Mouse (Mus musculus): ENCODE measurements around the gene Etl4. TPM values are rescaled to one million over a fixed set of nuclear protein-coding genes. Genes with fewer than 3 reads are reported as not detected.

Gene Etl4
- polyA plus RNA-seq, 1 experiment from 2014 or later: 1.5 TPM

DNA sequence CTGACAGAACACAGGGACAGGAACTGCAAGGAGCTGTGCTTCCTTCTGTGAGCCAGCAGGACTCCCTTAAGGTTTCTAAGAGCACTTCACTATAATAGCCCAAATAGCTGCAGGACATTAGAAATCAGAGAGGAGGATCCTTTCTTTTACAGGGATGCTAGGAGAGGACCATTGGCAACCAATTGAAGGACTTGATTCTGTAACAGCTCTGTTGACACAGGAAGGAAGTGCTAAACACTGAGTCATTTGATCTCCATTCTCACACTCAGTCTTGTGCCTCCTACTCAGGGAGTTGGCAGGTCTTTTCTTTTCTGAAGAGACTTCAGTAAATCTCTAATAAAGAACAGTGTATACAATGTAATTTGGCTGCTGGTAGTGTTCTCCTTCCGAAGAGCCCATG lies 838.9 kb downstream of the Etl4 start:
- no peak for ATAC-seq
- peaks cover 3% of the 10 kb centered on the region; the same call in 1 of the 2 replicates for H3K36me3 ChIP-seq (replicated peaks; ENCODE audit: insufficient read depth, low read length)
- H3K4me2 ChIP-seq (ENCODE audit: low read depth, low read length): no peak overlapping the region
- TF ChIP-seq CTCF (IDR thresholded peaks at IDR 0.05; ENCODE audit: low read depth) (no peak), EP300 (IDR thresholded peaks at IDR 0.05; ENCODE audit: low read depth) (no peak)
- no peaks in the 10 kb centered on the region for H3K27me3 ChIP-seq (ENCODE audit: insufficient read depth, low read length)
- no peak overlapping the region for H3K27ac ChIP-seq (ENCODE audit: low read depth)
- H3K4me3 ChIP-seq (ENCODE audit: low read depth, low read length): no peak overlapping the region
- WGBS (ENCODE audit: insufficient replicate concordance): 67% methylated on average over 1 of the region's 1 CpGs
- no peaks in the 10 kb centered on the region for H3K9me3 ChIP-seq (ENCODE audit: low read length)
- H3K4me1 ChIP-seq (ENCODE audit: insufficient read depth): no peaks in the 10 kb centered on the region
- H3K9ac ChIP-seq (replicated peaks): no peak overlapping the region
- DNase-seq: no peak

DNA sequence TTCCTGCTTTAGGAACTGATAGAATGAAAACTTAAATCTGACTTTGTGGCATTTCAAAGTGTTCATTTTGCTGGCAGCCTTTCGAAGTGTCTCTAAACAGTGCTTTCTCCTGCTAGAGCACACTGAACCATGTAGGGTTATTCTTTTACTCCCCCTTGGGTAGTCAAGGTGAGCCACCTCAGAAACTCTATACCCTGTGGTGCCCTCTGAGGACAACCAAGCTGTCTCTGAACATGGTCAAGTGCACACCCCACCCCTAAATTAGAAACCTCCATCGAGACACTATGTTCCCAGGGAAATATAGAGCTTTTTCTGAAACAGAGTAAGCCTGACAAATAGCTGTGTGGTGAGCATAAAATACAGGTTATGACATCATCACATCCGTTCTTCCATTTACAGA lies 840.1 kb downstream of the Etl4 start:
- Histone ChIP-seq H3K27ac (ENCODE audit: low read depth) (no peak overlapping the region), H3K4me3 (ENCODE audit: low read depth, low read length) (no peak overlapping the region), H3K9ac (replicated peaks) (no peak overlapping the region), H3K4me2 (ENCODE audit: low read depth, low read length) (no peak overlapping the region), H3K36me3 (replicated peaks; ENCODE audit: insufficient read depth, low read length) (0 out of 2 replicates have a peak, but pooled peaks cover 3% of the 10 kb centered on the region), H3K4me1 (ENCODE audit: insufficient read depth) (no peaks in the 10 kb centered on the region), H3K9me3 (ENCODE audit: low read length) (no peaks in the 10 kb centered on the region), H3K27me3 (ENCODE audit: insufficient read depth, low read length) (no peaks in the 10 kb centered on the region)
- ATAC-seq (no peak), DNase-seq (no peak)
- TF ChIP-seq CTCF (IDR thresholded peaks at IDR 0.05; ENCODE audit: low read depth): no peak
- TF ChIP-seq EP300 (IDR thresholded peaks at IDR 0.05; ENCODE audit: low read depth): no peak
- WGBS (ENCODE audit: insufficient replicate concordance): 75% methylated on average over 3 of the region's 3 CpGs

DNA sequence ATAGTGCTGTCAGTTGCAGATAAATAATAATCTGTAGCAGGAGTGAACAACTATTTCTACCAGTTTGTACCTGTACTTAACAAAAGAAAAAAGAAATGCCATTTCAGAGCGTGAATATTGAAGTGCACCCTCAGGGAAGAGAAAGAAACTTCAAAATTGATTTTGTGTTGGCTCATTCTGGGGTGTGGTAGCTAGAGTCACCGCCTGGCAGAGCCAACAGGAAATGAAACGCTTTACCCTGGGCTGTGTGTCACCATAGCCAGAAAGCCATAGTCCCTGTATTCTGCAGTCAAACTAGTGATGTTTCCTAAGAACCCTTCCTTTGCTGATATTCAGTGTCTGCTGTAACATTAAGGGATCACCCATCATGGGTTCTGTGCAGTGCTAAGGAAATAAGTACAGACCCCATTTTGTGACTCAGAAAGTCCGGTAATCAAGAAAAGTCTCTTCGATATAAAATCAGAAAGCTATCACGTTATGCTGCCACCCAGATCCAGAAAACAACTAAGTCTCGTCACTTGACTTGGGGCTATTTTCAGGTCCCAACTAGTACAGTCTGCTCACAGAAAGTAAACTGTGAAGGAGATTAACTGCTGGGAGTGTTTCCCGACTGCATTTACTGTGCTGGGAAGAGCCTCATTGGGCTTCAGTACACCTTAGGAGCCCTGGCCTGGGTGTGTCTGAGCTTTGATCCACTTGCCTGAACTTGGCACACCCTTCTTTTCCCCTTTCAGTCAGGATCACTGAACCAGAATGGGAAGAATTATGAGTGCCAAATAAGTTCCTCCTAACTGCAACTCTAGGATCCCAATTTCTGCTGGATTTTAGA lies 843.9 kb downstream of the Etl4 start:
- Histone ChIP-seq H3K4me2 (ENCODE audit: low read depth, low read length) (no peak overlapping the region), H3K27ac (ENCODE audit: low read depth) (no peak overlapping the region), H3K9ac (replicated peaks) (no peak overlapping the region), H3K4me1 (ENCODE audit: insufficient read depth) (no peaks in the 10 kb centered on the region), H3K36me3 (replicated peaks; ENCODE audit: insufficient read depth, low read length) (no peaks in the 10 kb centered on the region), H3K27me3 (ENCODE audit: insufficient read depth, low read length) (no peaks in the 10 kb centered on the region), H3K4me3 (ENCODE audit: low read depth, low read length) (no peak overlapping the region), H3K9me3 (ENCODE audit: low read length) (no peaks in the 10 kb centered on the region)
- DNase-seq: no peak
- WGBS (ENCODE audit: insufficient replicate concordance): 67% methylated on average over 8 of the region's 8 CpGs
- TF ChIP-seq EP300 (IDR thresholded peaks at IDR 0.05; ENCODE audit: low read depth): no peak
- no peak for TF ChIP-seq CTCF (IDR thresholded peaks at IDR 0.05; ENCODE audit: low read depth)
- no peak for ATAC-seq

DNA sequence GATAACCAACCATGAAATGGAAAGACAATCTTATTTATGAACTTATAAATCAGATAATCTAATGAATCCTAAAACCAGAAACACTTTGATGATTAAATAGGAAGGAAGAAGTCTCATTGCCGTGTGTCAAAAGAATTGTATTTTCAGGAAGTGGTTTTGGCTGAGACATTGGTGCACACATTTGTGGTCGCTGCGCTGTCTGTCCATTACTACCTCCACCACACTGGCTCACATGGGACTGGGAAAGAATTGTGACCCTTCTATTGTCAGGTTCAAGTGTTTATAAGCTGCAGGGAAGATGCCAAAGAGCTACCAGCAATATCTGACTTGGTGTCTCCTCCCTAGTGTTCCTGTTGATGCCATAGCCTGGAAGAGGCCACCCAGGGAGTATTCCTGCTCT lies 847.4 kb downstream of the Etl4 start:
- Histone ChIP-seq H3K4me1 (ENCODE audit: insufficient read depth) (no peaks in the 10 kb centered on the region), H3K36me3 (replicated peaks; ENCODE audit: insufficient read depth, low read length) (no peaks in the 10 kb centered on the region), H3K9ac (replicated peaks) (no peak overlapping the region), H3K9me3 (ENCODE audit: low read length) (no peaks in the 10 kb centered on the region), H3K27me3 (ENCODE audit: insufficient read depth, low read length) (no peaks in the 10 kb centered on the region), H3K27ac (ENCODE audit: low read depth) (no peak overlapping the region), H3K4me2 (ENCODE audit: low read depth, low read length) (no peak overlapping the region), H3K4me3 (ENCODE audit: low read depth, low read length) (no peak overlapping the region)
- ATAC-seq (no peak), DNase-seq (no peak)
- 32% methylated on average over 3 of the region's 3 CpGs for WGBS (ENCODE audit: insufficient replicate concordance)
- no peak for TF ChIP-seq CTCF (IDR thresholded peaks at IDR 0.05; ENCODE audit: low read depth)
- TF ChIP-seq EP300 (IDR thresholded peaks at IDR 0.05; ENCODE audit: low read depth): no peak

DNA sequence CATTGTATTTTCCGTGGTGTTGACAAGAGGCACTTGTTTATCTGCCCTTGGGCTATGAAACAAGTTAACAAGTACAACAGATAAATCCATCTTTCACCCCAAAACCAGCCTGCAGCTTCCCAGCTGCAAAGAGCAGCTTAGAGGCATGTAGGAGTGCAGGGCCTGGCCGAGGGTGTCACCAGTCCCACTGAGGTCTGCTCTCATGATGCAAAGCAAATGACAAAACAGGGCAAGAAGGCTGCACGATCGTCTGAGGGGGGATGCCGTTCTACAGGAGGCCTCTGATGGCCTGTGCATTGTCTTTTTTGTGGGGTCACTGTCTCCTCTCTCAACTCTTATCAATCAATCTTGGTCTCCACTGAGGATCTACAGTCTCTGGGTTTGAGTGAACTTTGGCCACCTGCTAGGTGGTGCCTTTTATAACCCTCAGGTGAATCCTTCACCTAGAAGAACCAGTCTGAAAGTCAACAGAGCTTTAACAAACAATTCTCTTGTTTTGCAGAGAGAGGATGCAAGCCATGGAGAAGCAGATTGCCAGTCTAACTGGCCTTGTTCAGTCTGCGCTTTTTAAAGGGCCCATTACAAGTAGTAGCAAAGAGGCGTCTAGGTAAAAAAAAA lies 849.6 kb downstream of the Etl4 start:
- Histone ChIP-seq H3K27ac (ENCODE audit: low read depth) (no peak overlapping the region), H3K4me3 (ENCODE audit: low read depth, low read length) (no peak overlapping the region), H3K4me1 (ENCODE audit: insufficient read depth) (no peaks in the 10 kb centered on the region), H3K36me3 (replicated peaks; ENCODE audit: insufficient read depth, low read length) (no peaks in the 10 kb centered on the region), H3K4me2 (ENCODE audit: low read depth, low read length) (no peak overlapping the region), H3K9me3 (ENCODE audit: low read length) (no peaks in the 10 kb centered on the region), H3K9ac (replicated peaks) (no peak overlapping the region), H3K27me3 (ENCODE audit: insufficient read depth, low read length) (no peaks in the 10 kb centered on the region)
- no peak for DNase-seq
- 64% methylated on average over 7 of the region's 7 CpGs for WGBS (ENCODE audit: insufficient replicate concordance)
- no peak for TF ChIP-seq EP300 (IDR thresholded peaks at IDR 0.05; ENCODE audit: low read depth)
- TF ChIP-seq CTCF (IDR thresholded peaks at IDR 0.05; ENCODE audit: low read depth): no peak
- no peak for ATAC-seq

DNA sequence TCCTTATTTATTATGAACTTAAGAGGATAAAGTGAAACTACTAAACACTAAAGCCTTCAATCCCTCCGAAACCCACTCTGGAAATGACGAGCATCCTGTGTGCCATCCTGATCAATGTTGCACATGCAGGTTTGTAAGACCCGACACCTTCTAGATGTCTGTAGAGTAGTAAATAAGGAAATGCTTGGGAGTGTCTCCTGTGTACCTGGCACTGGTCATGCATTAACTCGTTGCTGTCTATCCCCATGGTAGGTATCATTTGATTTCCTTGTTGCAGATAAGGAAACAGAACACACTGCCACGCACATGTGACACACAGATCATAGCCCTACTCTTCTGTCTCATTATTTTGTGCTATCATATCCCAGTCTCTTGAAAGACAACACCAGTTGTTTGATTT lies 851.7 kb downstream of the Etl4 start:
- Histone ChIP-seq H3K27me3 (ENCODE audit: insufficient read depth, low read length) (no peaks in the 10 kb centered on the region), H3K36me3 (replicated peaks; ENCODE audit: insufficient read depth, low read length) (no peaks in the 10 kb centered on the region), H3K4me3 (ENCODE audit: low read depth, low read length) (no peak overlapping the region), H3K9ac (replicated peaks) (no peak overlapping the region), H3K4me2 (ENCODE audit: low read depth, low read length) (no peak overlapping the region), H3K9me3 (ENCODE audit: low read length) (no peaks in the 10 kb centered on the region), H3K27ac (ENCODE audit: low read depth) (no peak overlapping the region), H3K4me1 (ENCODE audit: insufficient read depth) (no peaks in the 10 kb centered on the region)
- ATAC-seq (no peak), DNase-seq (no peak)
- 78% methylated on average over 5 of the region's 5 CpGs for WGBS (ENCODE audit: insufficient replicate concordance)
- no peak for TF ChIP-seq EP300 (IDR thresholded peaks at IDR 0.05; ENCODE audit: low read depth)
- TF ChIP-seq CTCF (IDR thresholded peaks at IDR 0.05; ENCODE audit: low read depth): no peak

All from liver, postnatal 0 days (tissue).